Mouse (Mus musculus) stomach, embryonic 16.5 days (tissue): Measurements from ENCODE around the gene Snx30. TPM values are rescaled to one million over a fixed set of nuclear protein-coding genes. Genes with fewer than 3 reads are reported as not detected.
"Not testable (repeated sequence)": the region's sequence is repeated elsewhere in the genome, so short reads cannot be mapped to it uniquely, and the experiment has no call there.

Experiments
- ATAC-seq: fragments of 200-750 bp; cut with Nextera tagmentation; 2 replicates; pipeline ENCODE4 v1.8.0; 2017; ENCODE audit warnings: moderate number of reproducible peaks, moderate TSS enrichment; ENCODE audit not compliant: insufficient read depth, low FRiP score
- H3K27ac ChIP-seq: fragments of 300-500 bp; sonication (generic); 2 replicates; pipeline ENCODE4 v1.5.1; 2014; ENCODE audit warnings: low read length
- H3K27me3 ChIP-seq: fragments of 300-500 bp; sonication (generic); 2 replicates; pipeline ENCODE4 v1.6.1; 2014; ENCODE audit warnings: low read length, control low read depth, mixed read lengths; ENCODE audit not compliant: control insufficient read depth, insufficient read depth
- H3K36me3 ChIP-seq: fragments of 300-500 bp; sonication (generic); 2 replicates; pipeline ENCODE4 v1.6.1; 2014; ENCODE audit warnings: low read length; ENCODE audit not compliant: control insufficient read depth, insufficient read depth
- H3K4me1 ChIP-seq: fragments of 300-500 bp; sonication (generic); 2 replicates; pipeline ENCODE4 v1.6.1; 2014; ENCODE audit warnings: low read length, control low read depth, mixed read lengths; ENCODE audit not compliant: control insufficient read depth, insufficient read depth
- H3K4me2 ChIP-seq: fragments of 300-500 bp; sonication (generic); 2 replicates; pipeline ENCODE4 v1.6.1; 2014; ENCODE audit warnings: low read depth, low read length, mixed read lengths
- H3K4me3 ChIP-seq: fragments of 300-500 bp; sonication (generic); replicated peaks from 2 replicates; pipeline ENCODE4 v1.5.1; 2014; ENCODE audit warnings: mild to moderate bottlenecking, low read length
- H3K9ac ChIP-seq: fragments of 300-500 bp; sonication (generic); 2 replicates; pipeline ENCODE4 v1.6.1; 2014; ENCODE audit warnings: low read length
- H3K9me3 ChIP-seq: fragments of 300-500 bp; sonication (generic); replicated peaks from 2 replicates; pipeline ENCODE4 v1.6.1; 2016; ENCODE audit warnings: low read length, control low read depth; ENCODE audit not compliant: control insufficient read depth
- WGBS: fragments of 180-500 bp; shearing (Covaris S2); extraction: QIAGEN DNeasy Blood & Tissue Kit; methylation state at CpG from one replicate; pipeline ENCODE4 v1.1.7; 2014; 5-methylcytosine and 5-hydroxymethylcytosine counted together
- polyA plus RNA-seq: library from polyadenylated mRNA; unstranded; fragments of >200 nt; fragmentation: Nextera tagmentation; extraction: Ambion mirVana; gene quantifications from 2 replicates; pipeline ENCODE4 v1.2.1, GENCODE M21; 2015

Snx30 gene
- polyA plus RNA-seq, 1 experiment from 2014 or later, result 4.9 TPM

DNA sequence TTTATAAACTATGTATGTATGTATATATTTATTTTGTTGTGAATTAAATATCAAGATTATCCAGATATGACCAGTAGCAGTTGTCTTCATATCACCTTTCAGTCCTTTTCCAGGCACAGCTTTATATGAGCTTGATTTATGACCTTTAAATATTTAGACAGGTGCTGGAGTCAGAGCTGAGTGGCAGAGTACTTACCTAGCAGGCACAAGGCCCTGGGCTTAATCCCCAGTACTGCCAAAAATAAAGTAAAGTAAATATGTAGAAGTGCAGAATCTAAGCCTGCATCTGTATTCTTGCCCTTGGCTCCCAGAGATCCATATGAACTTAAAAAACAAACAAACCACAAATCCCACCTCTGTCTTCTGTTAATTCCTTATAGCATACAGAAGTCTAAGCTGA lies 16.6 kb upstream of the Snx30 start:
- H3K27me3 ChIP-seq, result no peaks in the 10 kb centered on the region
- H3K4me1 ChIP-seq, result no peaks in the 10 kb centered on the region
- H3K27ac ChIP-seq, result no peak overlapping the region
- peak; percentile 71 for ATAC-seq
- H3K36me3 ChIP-seq, result no peaks in the 10 kb centered on the region
- no peak overlapping the region for H3K4me2 ChIP-seq
- H3K9ac ChIP-seq, result no peak overlapping the region
- no peaks in the 10 kb centered on the region for H3K9me3 ChIP-seq
- no peak overlapping the region for H3K4me3 ChIP-seq

DNA sequence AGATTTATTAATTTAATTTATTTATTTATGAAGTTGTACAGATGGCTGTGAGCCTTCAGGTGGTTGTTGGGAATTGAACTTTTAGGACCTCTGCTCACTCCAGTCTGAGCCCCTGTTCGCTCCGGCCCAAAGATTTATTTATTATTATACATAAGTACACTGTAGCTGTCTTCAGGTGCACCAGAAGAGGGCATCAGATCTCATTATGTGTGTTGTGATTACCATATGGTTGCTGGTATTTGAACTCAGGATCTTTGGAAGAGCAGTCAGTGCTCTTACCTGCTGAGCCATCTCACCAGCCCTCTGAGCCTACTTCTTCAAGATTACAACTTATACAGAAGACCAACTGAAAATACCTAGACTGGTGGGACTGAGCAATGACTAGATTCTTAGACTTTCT lies 12.0 kb upstream of the Snx30 start:
- WGBS, result 85% methylated on average over 2 of the region's 2 CpGs
- not testable (repeated sequence) for H3K27ac ChIP-seq, H3K9ac ChIP-seq, H3K4me2 ChIP-seq, H3K9me3 ChIP-seq, H3K4me3 ChIP-seq, H3K27me3 ChIP-seq, ATAC-seq, H3K36me3 ChIP-seq, H3K4me1 ChIP-seq

DNA sequence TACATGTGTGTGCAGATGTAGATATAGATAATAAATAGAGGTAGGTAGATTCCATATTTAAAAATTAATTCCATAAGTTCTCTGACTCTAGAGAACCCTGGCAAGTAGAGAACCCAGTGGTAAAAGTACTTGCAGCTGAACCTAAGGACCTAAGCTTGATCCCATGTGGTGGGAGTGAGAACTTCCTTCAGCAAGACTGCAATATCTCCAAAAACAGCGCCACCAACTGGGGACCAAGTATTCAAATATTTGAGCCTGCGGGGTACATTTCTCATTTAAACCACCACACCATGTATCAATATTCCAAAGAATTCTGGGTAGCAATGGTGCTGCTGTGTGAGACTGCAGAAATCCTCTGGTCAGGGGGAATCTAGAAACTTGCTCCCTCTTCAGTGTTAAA lies 11.5 kb upstream of the Snx30 start:
- ATAC-seq, result no peak

DNA sequence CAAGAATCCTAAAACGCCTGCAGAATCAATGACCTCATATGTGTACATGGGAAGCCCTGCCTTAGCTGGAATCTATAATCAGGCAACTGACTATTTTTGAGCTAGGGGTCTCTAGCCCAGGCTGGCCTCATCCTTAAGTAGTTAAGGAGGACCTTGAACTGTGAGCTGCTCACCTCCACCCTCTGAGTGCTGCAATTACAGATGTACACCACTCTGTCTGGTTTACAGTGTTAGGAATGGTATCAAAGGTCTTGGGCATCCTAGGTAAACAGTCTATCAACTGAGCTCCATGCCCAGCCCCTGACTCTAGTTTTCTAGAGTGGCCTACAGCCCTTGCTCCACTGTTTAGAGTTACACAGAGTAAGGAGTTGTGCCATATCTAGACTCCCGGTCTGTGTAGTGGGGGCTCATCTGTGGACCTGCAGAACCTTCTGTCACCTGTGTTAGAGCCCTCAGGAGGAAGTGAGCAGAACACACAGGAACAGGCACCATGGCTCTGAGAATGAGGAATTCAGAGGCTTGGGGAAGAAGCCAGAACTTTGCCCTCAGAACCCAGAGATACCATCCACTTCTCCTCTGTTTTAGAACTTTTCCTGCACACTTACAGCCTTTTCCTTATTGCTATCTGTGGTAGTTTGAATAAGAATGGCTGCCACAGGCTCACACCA lies 9.7 kb upstream of the Snx30 start:
- Histone ChIP-seq H3K9ac (no peak overlapping the region), H3K27me3 (no peaks in the 10 kb centered on the region), H3K4me2 (no peak overlapping the region), H3K4me1 (no peaks in the 10 kb centered on the region), H3K9me3 (no peaks in the 10 kb centered on the region), H3K4me3 (no peak overlapping the region), H3K27ac (no peak overlapping the region), H3K36me3 (no peaks in the 10 kb centered on the region)
- ATAC-seq, result no peak
- WGBS, result 70% methylated on average over 2 of the region's 2 CpGs

More for the DNA sequence above, 11.5 kb upstream of the Snx30 start:
- H3K4me1 ChIP-seq, result no peaks in the 10 kb centered on the region
- no peaks in the 10 kb centered on the region for H3K36me3 ChIP-seq
- no peaks in the 10 kb centered on the region for H3K9me3 ChIP-seq
- no peaks in the 10 kb centered on the region for H3K27me3 ChIP-seq
- no peak overlapping the region for H3K4me2 ChIP-seq
- WGBS, result 79% methylated on average over 2 of the region's 2 CpGs
- H3K4me3 ChIP-seq, result no peak overlapping the region
- H3K9ac ChIP-seq, result no peak overlapping the region
- no peak overlapping the region for H3K27ac ChIP-seq

DNA sequence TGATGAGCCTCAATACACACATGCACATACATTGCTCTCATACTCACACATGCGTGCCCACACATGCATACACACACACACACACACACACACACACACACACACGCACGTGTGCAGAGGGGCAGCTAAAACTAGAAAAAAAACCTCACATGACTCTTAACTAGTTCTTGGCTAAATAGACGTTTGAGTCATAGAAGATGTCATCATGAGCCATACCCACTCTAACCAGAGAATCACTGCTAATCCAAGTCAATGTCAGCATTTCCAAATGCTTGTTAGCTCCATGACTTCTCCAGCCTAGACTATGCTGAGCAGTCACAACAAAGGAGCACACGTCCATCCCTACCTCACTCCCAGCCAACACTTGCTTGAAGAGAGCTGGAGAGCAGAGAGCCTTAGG lies 5.5 kb upstream of the Snx30 start:
- H3K4me1 ChIP-seq, result no peaks in the 10 kb centered on the region
- no peak overlapping the region for H3K9ac ChIP-seq
- H3K9me3 ChIP-seq, result no peaks in the 10 kb centered on the region
- no peak overlapping the region for H3K4me3 ChIP-seq
- WGBS, result 86% methylated on average over 5 of the region's 5 CpGs
- H3K36me3 ChIP-seq, result no peaks in the 10 kb centered on the region
- no peak overlapping the region for H3K4me2 ChIP-seq
- H3K27ac ChIP-seq, result no peak overlapping the region
- ATAC-seq, result no peak
- H3K27me3 ChIP-seq, result no peaks in the 10 kb centered on the region

DNA sequence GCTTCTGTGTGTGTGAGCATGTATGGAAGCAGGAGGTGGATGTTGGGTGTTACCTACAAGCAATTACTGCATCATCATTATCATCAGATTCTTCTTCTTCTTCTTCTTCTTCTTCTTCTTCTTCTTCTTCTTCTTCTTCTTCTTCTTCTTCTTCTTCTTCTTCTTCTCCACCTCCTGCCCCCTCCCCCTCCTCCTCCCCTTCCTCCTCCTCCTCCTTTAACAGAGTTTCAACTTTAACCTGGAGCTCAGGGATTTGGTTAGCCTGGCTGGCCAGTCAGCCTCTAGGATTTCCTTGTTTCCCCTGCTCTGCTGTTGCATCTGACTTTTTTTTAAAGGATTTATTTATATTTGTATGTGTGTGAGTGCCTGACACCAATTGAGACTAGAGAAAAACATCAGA lies 4.2 kb upstream of the Snx30 start, which contains the start of gene Inip:
TSS of gene Inip (minus strand) at position 101 of the 400 bp plus-strand sequence.
- Histone ChIP-seq H3K9ac (no peak within 1 kb of the TSS; the same call in 1 of the 2 replicates), H3K27me3 (no peaks in the 10 kb centered on the region), H3K4me1 (no peaks in the 10 kb centered on the region), H3K4me2 (no peak within 1 kb of the TSS), H3K36me3 (no peaks in the 10 kb centered on the region), H3K9me3 (no peaks in the 10 kb centered on the region), H3K27ac (no peak within 1 kb of the TSS), H3K4me3 (no peak within 1 kb of the TSS)
- no peak for ATAC-seq

DNA sequence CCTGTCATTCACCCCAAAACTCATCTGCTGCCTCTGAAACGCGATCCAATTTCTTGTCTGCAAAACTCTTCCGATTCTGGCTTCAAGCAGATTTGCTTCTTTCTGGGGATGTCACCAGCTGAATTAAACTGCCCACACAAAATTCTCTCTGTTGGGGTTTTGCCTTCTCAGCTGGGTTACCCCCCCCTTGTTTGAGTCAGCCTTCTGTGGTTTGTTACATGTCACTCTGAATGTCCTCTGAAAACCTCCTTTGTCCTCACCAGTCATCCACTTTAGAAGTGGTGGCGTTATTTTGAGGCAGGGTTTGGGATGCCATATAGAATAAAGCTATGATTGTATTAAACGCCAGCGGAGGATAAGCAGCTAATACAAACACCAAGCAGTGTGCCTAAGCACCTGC lies 3.5 kb upstream of the Snx30 start:
- Histone ChIP-seq H3K36me3 (no peaks in the 10 kb centered on the region), H3K9ac (no peak overlapping the region; the same call in 1 of the 2 replicates), H3K4me2 (no peak overlapping the region), H3K4me1 (0 out of 2 replicates have a peak, but pooled peaks cover 4% of the 10 kb centered on the region), H3K27ac (no peak overlapping the region), H3K9me3 (no peaks in the 10 kb centered on the region), H3K27me3 (no peaks in the 10 kb centered on the region), H3K4me3 (no peak overlapping the region)
- 84% methylated on average over 6 of the region's 6 CpGs for WGBS
- ATAC-seq, result no peak

DNA sequence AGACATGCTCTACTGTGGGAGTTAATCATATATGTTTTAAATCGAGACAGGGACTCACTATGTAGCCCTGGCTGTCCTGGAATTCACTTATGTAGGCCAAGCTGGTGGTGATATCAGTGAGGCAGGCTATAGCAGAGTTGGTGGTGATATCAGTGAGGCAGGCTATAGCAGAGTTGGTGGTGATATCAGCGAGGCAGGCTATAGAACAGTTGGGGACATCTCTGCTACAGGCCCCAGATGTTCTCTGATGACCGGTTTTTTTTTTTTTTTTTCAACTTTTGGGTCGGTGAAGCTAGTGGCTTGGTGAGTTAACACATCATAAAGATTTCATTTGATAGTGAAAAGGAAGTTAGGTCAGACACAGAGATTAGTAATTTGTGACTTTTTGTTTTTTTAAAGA lies 2.8 kb upstream of the Snx30 start:
- no peak for ATAC-seq
- Histone ChIP-seq H3K4me2 (no peak overlapping the region), H3K27me3 (no peaks in the 10 kb centered on the region), H3K9me3 (no peaks in the 10 kb centered on the region), H3K4me1 (0 out of 2 replicates have a peak, but pooled peaks cover 4% of the 10 kb centered on the region), H3K27ac (no peak overlapping the region), H3K4me3 (no peak overlapping the region), H3K36me3 (no peaks in the 10 kb centered on the region), H3K9ac (no peak overlapping the region)
- WGBS, result 71% methylated on average over 4 of the region's 4 CpGs

DNA sequence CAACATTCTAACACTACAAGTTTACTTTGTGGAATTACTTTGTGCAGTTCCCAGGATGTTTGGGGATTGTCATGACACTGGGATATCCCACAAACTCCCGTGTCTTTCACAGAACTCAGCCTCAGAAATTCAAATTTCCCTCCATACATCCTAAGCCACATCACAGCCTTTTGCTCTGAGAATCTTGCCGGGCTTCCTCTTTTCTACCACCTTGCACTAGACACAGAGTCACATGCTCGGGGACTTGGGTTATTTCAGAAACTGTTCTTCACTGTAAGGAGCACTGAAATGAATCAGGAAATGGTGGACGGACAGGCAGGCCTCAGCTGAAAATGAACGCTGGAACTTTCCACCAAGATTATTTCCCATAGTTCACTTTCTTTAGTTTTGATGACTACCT lies 2.3 kb upstream of the Snx30 start:
- Histone ChIP-seq H3K36me3 (no peaks in the 10 kb centered on the region), H3K27me3 (no peaks in the 10 kb centered on the region), H3K4me3 (no peak overlapping the region), H3K4me2 (no peak overlapping the region), H3K9me3 (no peaks in the 10 kb centered on the region), H3K9ac (no peak overlapping the region), H3K27ac (no peak overlapping the region), H3K4me1 (0 out of 2 replicates have a peak, but pooled peaks cover 4% of the 10 kb centered on the region)
- 74% methylated on average over 5 of the region's 5 CpGs for WGBS
- no peak for ATAC-seq
